Mouse (Mus musculus): ENCODE measurements at regions not wholly inside any gene's neighbourhood (a gene's known extent, or its start where the extent isn't known, plus 50 kb on each side); places are given as distances from the start of the nearest gene placed in this dataset.

- DNase-seq (ENCODE audit: extremely low spot score in 1 of 2, low spot score in 1 of 2) = peak in 1 of 2 experiments; percentile 2
Measured at GRCm38 (mm10) chr9:23535872-23536271, 313.0 kb downstream of the Bmper start.

GRCm38 (mm10) chr9:23538051-23538450, 315.2 kb downstream of the Bmper start:
- DNase-seq (ENCODE audit: extremely low spot score in 1 of 2, low spot score in 1 of 2) = peak in 1 of 2 experiments; percentile 7

GRCm38 (mm10) chr9:23551692-23552091, 328.8 kb downstream of the Bmper start:
- no peak for DNase-seq (ENCODE audit: extremely low spot score in 1 of 2, low spot score in 1 of 2)

- no peak for DNase-seq (ENCODE audit: extremely low spot score in 1 of 2, low spot score in 1 of 2)
Measured at GRCm38 (mm10) chr9:23553766-23554165, 330.9 kb downstream of the Bmper start.

- peak in 1 of 2 experiments; percentile 23 for DNase-seq (ENCODE audit: extremely low spot score in 1 of 2, low spot score in 1 of 2)
Measured at GRCm38 (mm10) chr9:23557601-23558000, 334.7 kb downstream of the Bmper start.

- no peak for DNase-seq (ENCODE audit: extremely low spot score in 1 of 2, low spot score in 1 of 2)
Measured at GRCm38 (mm10) chr9:23561924-23562323, 339.0 kb downstream of the Bmper start.

- no peak for DNase-seq (ENCODE audit: extremely low spot score in 1 of 2, low spot score in 1 of 2)
Measured at GRCm38 (mm10) chr9:23567081-23567480, 344.2 kb downstream of the Bmper start.

GRCm38 (mm10) chr9:23570150-23570549, 347.3 kb downstream of the Bmper start:
- no peak for DNase-seq (ENCODE audit: extremely low spot score in 1 of 2, low spot score in 1 of 2)

GRCm38 (mm10) chr9:23576314-23576713, 353.4 kb downstream of the Bmper start:
- no peak for DNase-seq (ENCODE audit: extremely low spot score in 1 of 2, low spot score in 1 of 2)

GRCm38 (mm10) chr9:23580155-23580554, 357.3 kb downstream of the Bmper start:
- DNase-seq (ENCODE audit: extremely low spot score in 1 of 2, low spot score in 1 of 2) = no peak

GRCm38 (mm10) chr9:23581039-23581606, 358.2 kb downstream of the Bmper start:
- DNase-seq (ENCODE audit: extremely low spot score in 1 of 2, low spot score in 1 of 2) = peak; percentile 81 to 92

GRCm38 (mm10) chr9:23584561-23584960, 361.7 kb downstream of the Bmper start:
- DNase-seq (ENCODE audit: extremely low spot score in 1 of 2, low spot score in 1 of 2) = no peak

- no peak for DNase-seq (ENCODE audit: extremely low spot score in 1 of 2, low spot score in 1 of 2)
Measured at GRCm38 (mm10) chr9:23589024-23589423, 366.1 kb downstream of the Bmper start.

- no peak for DNase-seq (ENCODE audit: extremely low spot score in 1 of 2, low spot score in 1 of 2)
Measured at GRCm38 (mm10) chr9:23591906-23592305, 369.0 kb downstream of the Bmper start.

GRCm38 (mm10) chr9:23600623-23601022, 377.7 kb downstream of the Bmper start:
- DNase-seq (ENCODE audit: extremely low spot score in 1 of 2, low spot score in 1 of 2) = no peak
